Mouse (Mus musculus) bone marrow, adult 2 months (tissue): ENCODE data around the gene Gm5105.

Experiments used
- CTCF ChIP-seq: fragments of 200-500 bp; IDR thresholded peaks from 2 replicates; pipeline ENCODE4 v1.5.1; 2011; ENCODE audit warnings: low read length, control low read depth; ENCODE audit not compliant: control insufficient read depth, insufficient read depth
- POLR2A ChIP-seq: fragments of 200-500 bp; IDR thresholded peaks from 2 replicates; pipeline ENCODE4 v1.6.1; 2011; ENCODE audit warnings: low read depth, mild to moderate bottlenecking, control low read depth, low read length, borderline replicate concordance; ENCODE audit not compliant: control insufficient read depth

GRCm38 (mm10) chr3:138027575-138028362 lies 39.4 kb downstream of the Gm5105 start:
- TF ChIP-seq CTCF: no peak
- no peak for TF ChIP-seq POLR2A
